Mouse (Mus musculus) cerebellum, adult 9-11 months (tissue): ENCODE measurements around the gene Birc5.
"Not testable (repeated sequence)": the region's sequence is repeated elsewhere in the genome, so short reads cannot be mapped to it uniquely, and the experiment has no call there.

ENCODE experiments used
- DNase-seq: peaks from one replicate; pipeline ENCODE4 v3.0.0; 2022

Gene Birc5

GRCm38 (mm10) chr11:117827386-117827785 is 21.7 kb upstream of the Birc5 start:
- no peak for DNase-seq

GRCm38 (mm10) chr11:117828149-117828887 is 20.7 kb upstream of the Birc5 start:
- DNase-seq: no peak

- no peak for DNase-seq
Observed at GRCm38 (mm10) chr11:117828888-117829604, 20.0 kb upstream of the Birc5 start.

- DNase-seq: no peak
Observed at GRCm38 (mm10) chr11:117829671-117830215, 19.3 kb upstream of the Birc5 start.

GRCm38 (mm10) chr11:117830401-117830800 is 18.6 kb upstream of the Birc5 start:
- DNase-seq: no peak

- DNase-seq: peak; percentile 31
Observed at GRCm38 (mm10) chr11:117832086-117832969, 16.7 kb upstream of the Birc5 start.

GRCm38 (mm10) chr11:117833509-117833908 is 15.5 kb upstream of the Birc5 start:
- DNase-seq: not testable (repeated sequence)

GRCm38 (mm10) chr11:117834086-117834485 is 15.0 kb upstream of the Birc5 start:
- no peak for DNase-seq

GRCm38 (mm10) chr11:117836306-117836705 is 12.7 kb upstream of the Birc5 start:
- DNase-seq: no peak

- DNase-seq: no peak
Observed at GRCm38 (mm10) chr11:117838572-117838971, 10.5 kb upstream of the Birc5 start.

- DNase-seq: no peak
Observed at GRCm38 (mm10) chr11:117839021-117839420, 10.0 kb upstream of the Birc5 start.

- no peak for DNase-seq
Observed at GRCm38 (mm10) chr11:117840910-117841309, 8.1 kb upstream of the Birc5 start.

- no peak for DNase-seq
Observed at GRCm38 (mm10) chr11:117843434-117843833, 5.6 kb upstream of the Birc5 start.

GRCm38 (mm10) chr11:117844997-117845396 is 4.1 kb upstream of the Birc5 start:
- DNase-seq: no peak

- DNase-seq: no peak
Observed at GRCm38 (mm10) chr11:117845651-117846050, 3.4 kb upstream of the Birc5 start.

GRCm38 (mm10) chr11:117846640-117847039 is 2.4 kb upstream of the Birc5 start:
- DNase-seq: no peak

GRCm38 (mm10) chr11:117847593-117848215 is 1.3 kb upstream of the Birc5 start:
- DNase-seq: no peak

GRCm38 (mm10) chr11:117848271-117848984 is 623 bp upstream of the Birc5 start:
- DNase-seq: no peak

GRCm38 (mm10) chr11:117852875-117853274 is 3.8 kb downstream of the Birc5 start:
- no peak for DNase-seq

GRCm38 (mm10) chr11:117854241-117854640 is 5.2 kb downstream of the Birc5 start:
- no peak for DNase-seq

- no peak for DNase-seq
Observed at GRCm38 (mm10) chr11:117855360-117855759, 6.3 kb downstream of the Birc5 start.

- DNase-seq: no peak
Observed at GRCm38 (mm10) chr11:117855975-117856374, 6.9 kb downstream of the Birc5 start.
